Mouse (Mus musculus) kidney, embryonic 16.5 days (tissue): ENCODE data around the gene Usp32. TPM values are rescaled to one million over a fixed set of nuclear protein-coding genes. Genes with fewer than 3 reads are reported as not detected.

Experiments used
- ATAC-seq: fragments of 200-750 bp; cut with Nextera tagmentation; 2 replicates; pipeline ENCODE4 v1.8.0; 2017; ENCODE audit warnings: moderate TSS enrichment; ENCODE audit not compliant: low FRiP score, low TSS enrichment
- H3K27ac ChIP-seq: fragments of 300-500 bp; sonication (generic); 2 replicates; pipeline ENCODE4 v1.5.1; 2014; ENCODE audit warnings: low read length
- H3K27me3 ChIP-seq: fragments of 300-500 bp; sonication (generic); 2 replicates; pipeline ENCODE4 v1.6.1; 2014; ENCODE audit warnings: low read length, control low read depth, mixed read lengths; ENCODE audit not compliant: insufficient read depth
- H3K36me3 ChIP-seq: fragments of 300-500 bp; sonication (generic); 2 replicates; pipeline ENCODE4 v1.6.1; 2014; ENCODE audit warnings: low read length, control low read depth, mixed read lengths; ENCODE audit not compliant: insufficient read depth
- H3K4me1 ChIP-seq: fragments of 300-500 bp; sonication (generic); 2 replicates; pipeline ENCODE4 v1.6.1; 2014; ENCODE audit warnings: low read length, control low read depth, mixed read lengths; ENCODE audit not compliant: insufficient read depth
- H3K4me2 ChIP-seq: fragments of 300-500 bp; sonication (generic); replicated peaks from 2 replicates; pipeline ENCODE4 v1.6.1; 2014; ENCODE audit warnings: low read depth, low read length
- H3K4me3 ChIP-seq: fragments of 300-500 bp; sonication (generic); 2 replicates; pipeline ENCODE4 v1.5.1; 2014; ENCODE audit warnings: mild to moderate bottlenecking, low read length
- H3K9ac ChIP-seq: fragments of 300-500 bp; sonication (generic); replicated peaks from 2 replicates; pipeline ENCODE4 v1.6.1; 2014; ENCODE audit warnings: low read length
- H3K9me3 ChIP-seq: fragments of 300-500 bp; sonication (generic); 2 replicates; pipeline ENCODE4 v1.6.1; 2016; ENCODE audit warnings: low read length, control low read depth
- WGBS: fragments of 180-500 bp; shearing (Covaris S2); extraction: QIAGEN DNeasy Blood & Tissue Kit; methylation state at CpG from one replicate; pipeline ENCODE4 v1.1.7; 2014; 5-methylcytosine and 5-hydroxymethylcytosine counted together
- polyA plus RNA-seq: library from polyadenylated mRNA; unstranded; fragments of >200 nt; fragmentation: Nextera tagmentation; extraction: Ambion mirVana; gene quantifications from 2 replicates; pipeline ENCODE4 v1.2.1, GENCODE M21; 2015

The Usp32 gene
- polyA plus RNA-seq, 1 experiment from 2014 or later = 3.6 TPM

GRCm38 (mm10) chr11:85095116-85095515 is 44.8 kb downstream of the Usp32 start:
- Histone ChIP-seq H3K4me3 (no peak overlapping the region), H3K27ac (no peak overlapping the region), H3K4me1 (no peaks in the 10 kb centered on the region), H3K9me3 (no peaks in the 10 kb centered on the region; the same call in 1 of the 2 replicates), H3K4me2 (no peak overlapping the region), H3K36me3 (no peaks in the 10 kb centered on the region), H3K27me3 (no peaks in the 10 kb centered on the region), H3K9ac (no peak overlapping the region)
- no peak for ATAC-seq
- 64% methylated on average over 5 of the region's 5 CpGs for WGBS

DNA sequence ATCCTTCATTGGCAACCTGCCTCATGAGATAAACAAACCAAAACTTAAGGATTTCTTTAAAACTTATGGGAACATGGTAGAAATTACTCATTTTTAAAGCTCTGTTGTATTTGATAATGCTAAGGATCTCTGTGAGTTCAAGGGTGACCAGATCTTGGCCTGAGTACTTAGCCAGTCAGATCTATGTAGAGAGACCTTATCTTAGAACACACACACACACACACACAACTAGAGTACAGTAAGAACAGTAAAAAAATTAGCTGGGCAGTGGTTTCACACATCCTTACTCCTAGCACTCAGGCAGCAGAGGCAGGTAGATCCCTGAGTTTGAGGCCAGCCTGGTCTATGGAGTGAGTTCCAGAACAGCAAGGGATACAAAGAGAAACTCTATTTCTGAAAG is 53.7 kb downstream of the Usp32 start:
- H3K9me3 ChIP-seq = no peaks in the 10 kb centered on the region; the same call in 1 of the 2 replicates
- H3K36me3 ChIP-seq = peaks cover 3% of the 10 kb centered on the region; the same call in 1 of the 2 replicates
- H3K27me3 ChIP-seq = no peaks in the 10 kb centered on the region
- no peak overlapping the region for H3K4me2 ChIP-seq
- ATAC-seq = no peak
- H3K27ac ChIP-seq = no peak overlapping the region
- no peaks in the 10 kb centered on the region for H3K4me1 ChIP-seq
- no peak overlapping the region for H3K9ac ChIP-seq
- H3K4me3 ChIP-seq = no peak overlapping the region

DNA sequence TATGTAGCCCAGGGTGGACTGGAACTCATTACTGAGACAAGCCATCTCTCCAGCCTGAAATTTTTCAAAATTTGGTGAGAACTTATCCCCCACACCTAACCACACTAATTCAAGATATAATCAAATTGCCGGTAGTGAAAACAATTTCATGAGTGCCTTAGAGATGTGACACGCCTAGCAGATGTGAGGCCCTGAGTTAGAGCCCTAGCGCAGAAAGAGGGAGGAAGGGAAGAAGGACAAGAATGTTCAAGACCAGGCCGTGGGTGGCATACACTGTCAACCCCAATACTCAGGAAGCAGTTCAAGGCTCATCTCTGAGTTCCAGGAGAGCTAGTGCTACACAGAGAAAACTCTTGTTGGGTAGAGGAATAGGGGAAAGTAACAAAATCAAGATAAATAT is 72.1 kb downstream of the Usp32 start:
- Histone ChIP-seq H3K4me1 (no peaks in the 10 kb centered on the region), H3K27me3 (no peaks in the 10 kb centered on the region), H3K4me2 (no peak overlapping the region), H3K9ac (no peak overlapping the region), H3K9me3 (no peaks in the 10 kb centered on the region), H3K27ac (no peak overlapping the region), H3K4me3 (no peak overlapping the region), H3K36me3 (0 out of 2 replicates have a peak, but pooled peaks cover 4% of the 10 kb centered on the region)
- no peak for ATAC-seq
- 95% methylated on average over 4 of the region's 4 CpGs for WGBS

DNA sequence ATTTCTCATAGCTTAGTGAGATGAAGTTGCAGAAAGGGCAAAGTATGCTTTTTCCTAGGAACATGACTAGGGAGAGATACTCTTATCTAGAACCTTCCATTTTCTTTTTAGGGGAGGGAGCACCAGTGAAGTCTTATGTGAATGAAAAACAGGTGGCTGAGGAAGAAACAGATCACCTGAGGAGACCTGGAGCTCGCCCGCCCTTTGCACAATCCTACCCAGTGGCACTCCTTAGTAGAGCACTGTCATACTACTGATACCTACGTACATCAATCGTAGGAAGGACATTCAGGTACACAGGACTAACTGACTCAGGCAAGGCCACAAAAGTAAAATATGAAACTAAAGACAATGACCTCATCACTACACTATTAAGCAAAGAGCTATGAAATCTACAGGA is 81.4 kb downstream of the Usp32 start:
- Histone ChIP-seq H3K4me2 (no peak overlapping the region), H3K36me3 (0 out of 2 replicates have a peak, but pooled peaks cover 2% of the 10 kb centered on the region), H3K4me1 (no peaks in the 10 kb centered on the region), H3K9ac (no peak overlapping the region), H3K9me3 (no peaks in the 10 kb centered on the region), H3K27me3 (no peaks in the 10 kb centered on the region), H3K27ac (no peak overlapping the region), H3K4me3 (no peak overlapping the region)
- 95% methylated on average over 4 of the region's 4 CpGs for WGBS
- no peak for ATAC-seq

- 95% methylated on average over 1 of the region's 1 CpGs for WGBS
- Histone ChIP-seq H3K27ac (no peak overlapping the region), H3K36me3 (0 out of 2 replicates have a peak, but pooled peaks cover 2% of the 10 kb centered on the region), H3K9ac (no peak overlapping the region), H3K4me1 (no peaks in the 10 kb centered on the region), H3K9me3 (no peaks in the 10 kb centered on the region), H3K4me2 (no peak overlapping the region), H3K4me3 (no peak overlapping the region), H3K27me3 (no peaks in the 10 kb centered on the region)
- ATAC-seq = no peak
These were observed 82.4 kb downstream of the Usp32 start for GRCm38 (mm10) chr11:85057544-85057943.

DNA sequence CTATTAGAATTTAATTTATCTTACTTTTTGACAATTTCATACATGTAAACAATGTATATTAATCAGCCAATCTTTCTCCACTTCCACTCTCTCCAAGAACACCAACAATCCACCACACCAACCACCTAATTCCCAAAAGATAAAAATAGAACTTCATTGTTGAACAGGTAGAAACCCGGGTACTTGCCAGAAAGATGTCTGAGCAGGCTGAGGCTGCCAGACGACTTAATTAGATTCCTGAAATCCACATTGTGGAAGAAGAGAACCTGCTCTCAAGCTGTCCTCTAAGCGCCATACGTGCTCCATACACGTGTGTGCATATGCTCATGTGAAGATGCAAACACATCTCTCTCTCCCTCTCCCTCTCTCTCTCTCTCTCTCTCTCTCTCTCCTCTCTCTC is 83.1 kb downstream of the Usp32 start:
- no peak for ATAC-seq
- no peak overlapping the region for H3K27ac ChIP-seq
- no peak overlapping the region for H3K4me3 ChIP-seq
- H3K27me3 ChIP-seq = no peaks in the 10 kb centered on the region
- H3K36me3 ChIP-seq = 0 out of 2 replicates have a peak, but pooled peaks cover 2% of the 10 kb centered on the region
- no peak overlapping the region for H3K4me2 ChIP-seq
- H3K9ac ChIP-seq = no peak overlapping the region
- 84% methylated on average over 5 of the region's 5 CpGs for WGBS
- H3K4me1 ChIP-seq = no peaks in the 10 kb centered on the region
- H3K9me3 ChIP-seq = no peaks in the 10 kb centered on the region

GRCm38 (mm10) chr11:85055561-85055960 is 84.4 kb downstream of the Usp32 start:
- H3K36me3 ChIP-seq = 0 out of 2 replicates have a peak, but pooled peaks cover 2% of the 10 kb centered on the region
- WGBS = 92% methylated on average over 2 of the region's 2 CpGs

DNA sequence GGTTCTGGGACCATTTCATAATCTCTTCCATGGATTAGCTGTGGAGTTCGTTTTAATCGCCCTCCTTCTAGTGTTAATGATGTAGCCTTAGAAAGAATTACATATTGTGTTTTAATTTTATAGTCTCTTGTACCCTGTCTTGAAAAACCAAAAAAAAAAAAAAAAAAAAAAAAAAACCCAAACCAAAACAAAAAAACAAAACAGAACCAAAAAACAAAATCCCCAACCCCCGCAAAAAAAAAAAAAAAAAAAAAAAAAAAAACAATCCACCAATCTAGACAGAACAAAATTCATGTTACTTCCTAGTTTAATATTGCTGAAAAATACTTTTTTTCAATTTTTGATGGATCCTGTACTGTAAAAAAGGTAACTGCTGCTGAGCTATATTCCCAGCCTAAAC is 100.7 kb downstream of the Usp32 start:
- H3K36me3 ChIP-seq = 0 out of 2 replicates have a peak, but pooled peaks cover 3% of the 10 kb centered on the region
- WGBS = 94% methylated on average over 3 of the region's 3 CpGs
- H3K27me3 ChIP-seq = no peaks in the 10 kb centered on the region
- no peak overlapping the region for H3K4me3 ChIP-seq
- ATAC-seq = no peak
- H3K4me1 ChIP-seq = no peaks in the 10 kb centered on the region
- no peaks in the 10 kb centered on the region for H3K9me3 ChIP-seq
- no peak overlapping the region for H3K4me2 ChIP-seq
- no peak overlapping the region for H3K27ac ChIP-seq
- no peak overlapping the region for H3K9ac ChIP-seq

More at GRCm38 (mm10) chr11:85055561-85055960, 84.4 kb downstream of the Usp32 start:
- Histone ChIP-seq H3K4me3 (no peak overlapping the region), H3K27ac (no peak overlapping the region), H3K4me2 (no peak overlapping the region), H3K4me1 (no peaks in the 10 kb centered on the region), H3K27me3 (no peaks in the 10 kb centered on the region), H3K9me3 (no peaks in the 10 kb centered on the region), H3K9ac (no peak overlapping the region)
- ATAC-seq = no peak

DNA sequence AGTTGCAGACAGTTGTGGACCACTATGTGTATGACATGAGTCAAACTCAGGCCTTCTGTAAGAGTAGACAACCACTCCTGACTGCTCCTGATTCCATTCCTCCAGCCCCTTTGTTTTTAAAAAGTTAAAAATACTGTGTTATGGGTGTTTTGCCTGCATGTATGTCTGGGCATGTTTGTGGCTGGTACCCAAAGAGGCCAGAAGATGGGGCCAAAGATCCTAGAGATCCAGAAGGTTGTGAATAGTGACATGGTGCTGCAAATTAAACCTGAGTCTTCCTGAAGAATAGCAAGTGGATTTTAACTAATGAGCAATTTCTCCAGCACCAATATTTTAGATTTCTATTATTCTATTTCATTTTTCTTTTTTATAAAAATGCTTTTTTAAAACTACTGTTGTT is 126.8 kb downstream of the Usp32 start:
- Histone ChIP-seq H3K27me3 (no peaks in the 10 kb centered on the region), H3K4me1 (no peaks in the 10 kb centered on the region), H3K9ac (no peak overlapping the region), H3K4me3 (no peak overlapping the region), H3K36me3 (peaks cover 15% of the 10 kb centered on the region; the same call in 1 of the 2 replicates), H3K9me3 (no peaks in the 10 kb centered on the region), H3K27ac (no peak overlapping the region), H3K4me2 (no peak overlapping the region)
- no peak for ATAC-seq

DNA sequence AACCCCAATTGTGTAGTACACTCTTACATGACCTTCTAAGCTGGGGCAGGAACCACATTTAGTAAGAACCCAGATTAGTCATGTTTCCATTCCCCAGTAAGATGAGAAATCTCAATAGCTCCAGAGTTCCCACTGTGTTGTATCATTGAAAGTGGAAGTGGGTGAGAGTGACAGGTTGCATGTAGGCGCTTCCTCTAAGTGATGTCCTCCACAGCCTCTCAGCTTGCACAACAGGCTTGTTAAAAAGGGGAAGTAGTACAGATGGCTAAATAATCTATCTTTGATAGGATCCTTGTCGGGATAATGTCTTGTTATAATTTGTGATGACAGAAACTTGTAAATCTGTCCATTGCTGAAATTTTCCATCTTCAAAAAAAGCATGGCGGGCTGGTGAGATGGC is 136.4 kb downstream of the Usp32 start:
- Histone ChIP-seq H3K9me3 (no peaks in the 10 kb centered on the region), H3K9ac (no peak overlapping the region), H3K36me3 (peaks cover 15% of the 10 kb centered on the region), H3K27me3 (no peaks in the 10 kb centered on the region), H3K4me2 (no peak overlapping the region), H3K4me3 (no peak overlapping the region), H3K27ac (no peak overlapping the region), H3K4me1 (no peaks in the 10 kb centered on the region)
- WGBS = 89% methylated on average over 3 of the region's 3 CpGs
- ATAC-seq = no peak
